Mouse (Mus musculus): Measurements from ENCODE around the gene Gm28042.

DNA sequence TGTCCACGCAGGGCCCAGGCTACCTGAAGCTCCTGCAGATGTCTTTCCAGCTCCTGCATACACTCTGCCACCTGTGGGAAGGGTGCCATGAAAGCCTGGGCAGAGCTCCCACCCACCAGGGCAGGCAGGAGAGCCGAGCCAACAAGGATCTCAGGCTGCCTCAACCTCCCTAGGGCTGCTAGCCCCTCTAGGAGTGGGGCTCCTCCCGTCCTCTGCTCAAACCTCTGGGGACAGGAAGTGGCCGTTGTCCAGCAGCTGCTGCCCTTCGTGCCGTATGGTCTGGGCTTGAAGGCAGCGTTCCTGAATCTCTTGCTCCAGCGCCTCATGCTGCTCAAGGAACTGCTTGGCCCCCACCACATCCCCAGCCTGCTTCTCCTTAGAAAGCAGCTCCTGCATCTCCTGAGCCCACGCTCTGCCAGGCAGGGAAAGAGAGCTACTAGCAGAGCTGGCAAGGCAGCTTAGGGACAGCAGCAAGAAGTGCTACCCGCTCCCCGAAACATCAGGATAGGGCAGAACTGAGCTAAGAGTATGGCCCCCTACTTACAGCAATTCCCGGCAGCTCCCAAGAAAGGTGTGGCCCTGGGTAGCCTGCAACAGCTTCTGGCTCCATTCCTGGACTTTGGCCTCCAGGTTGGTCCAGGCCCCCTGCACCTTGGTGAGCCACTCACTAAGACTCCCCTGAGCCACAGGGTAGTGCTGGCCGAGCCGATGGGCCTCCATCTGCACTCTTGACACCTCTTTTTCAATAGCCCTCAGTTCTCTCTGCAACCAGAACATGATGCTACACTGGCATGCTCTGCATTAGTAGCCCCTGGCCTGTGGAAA, 19.4 kb downstream of the Gm28042 start:
- TF ChIP-seq EP300 (optimal IDR thresholded peaks at IDR 0.05) = no peak
- TF ChIP-seq CTCF (IDR thresholded peaks at IDR 0.05; ENCODE audit: low read depth) = no peak

All from stomach, postnatal 0 days (tissue).